8 mouse cellular contexts compared by ENCODE assay signal in genomic region chr14:60264990-60265876, GRCm38 (mm10). TPM values are rescaled to one million over a fixed set of nuclear protein-coding genes. Genes with fewer than 3 reads are reported as not detected.
DNase-seq lines count a peak whose midpoint lies in the region; ATAC-seq lines count a peak whose summit lies in the region.

Gene Mtmr6 (plus strand): TSS chr14:60265228.

- peak within 1 kb of the TSS; percentile 88 for H3K27ac ChIP-seq in hindbrain, embryonic 16.5 days (ENCODE audit: low read depth, low read length)
- H3K27ac ChIP-seq in macrophage: peak within 1 kb of the TSS; percentile 58

- no peaks in the 10 kb centered on the region for H3K36me3 ChIP-seq in hindbrain, embryonic 16.5 days (ENCODE audit: control insufficient read depth, insufficient read depth, low read length)
- H3K36me3 ChIP-seq in macrophage (ENCODE audit: inconsistent target): no peaks in the 10 kb centered on the region

- DNase-seq in WW6 (ENCODE audit: low read depth, low spot score): peak; percentile 95
- DNase-seq in cerebellum, postnatal 4 days (ENCODE audit: low spot score in 2 of 2): peak; percentile 84 to 92
- DNase-seq in gastrocnemius, adult 18-20 months (ENCODE audit: low spot score): peak; percentile 94
- peak; percentile 95 for DNase-seq in left cerebral cortex, adult 18-20 months (ENCODE audit: low spot score in 2 of 2)
- peak; percentile 96 for DNase-seq in right cerebral cortex, adult 18-20 months
- peak; percentile 73 for DNase-seq in urinary bladder, postnatal 10 days (ENCODE audit: low spot score)

- WGBS in hindbrain, embryonic 16.5 days: under 1% methylated on average over 51 of the region's 51 CpGs
- WGBS in macrophage (ENCODE audit: missing documents): 0% methylated on average over 51 of the region's 51 CpGs

- H3K9ac ChIP-seq in hindbrain, embryonic 16.5 days (ENCODE audit: low read depth, low read length): peak within 1 kb of the TSS; percentile 90

- H3K4me2 ChIP-seq in hindbrain, embryonic 16.5 days (ENCODE audit: low read length): peak within 1 kb of the TSS; percentile 66

- H3K79me2 ChIP-seq in macrophage (ENCODE audit: inconsistent target): peaks cover 49% of the 10 kb centered on the region

- no peaks in the 10 kb centered on the region for H3K9me3 ChIP-seq in hindbrain, embryonic 16.5 days (ENCODE audit: control insufficient read depth, low read length)

- no peaks in the 10 kb centered on the region for H3K27me3 ChIP-seq in hindbrain, embryonic 16.5 days (replicated peaks; ENCODE audit: control insufficient read depth, insufficient read depth, low read length)

- peak within 1 kb of the TSS; percentile 77 for H3K4me3 ChIP-seq in hindbrain, embryonic 16.5 days (ENCODE audit: low read length)
- peak within 1 kb of the TSS; percentile 77 for H3K4me3 ChIP-seq in macrophage (ENCODE audit: inconsistent target)

- peaks cover 16% of the 10 kb centered on the region for H3K4me1 ChIP-seq in hindbrain, embryonic 16.5 days (ENCODE audit: control insufficient read depth, insufficient read depth, low read depth, low read length)

- peak; percentile 100 for ATAC-seq in hindbrain, embryonic 16.5 days

RNA-seq across cellular contexts. Expression of gene Mtmr6, which starts in this region (rescaled TPM):
- total RNA-seq in gastrocnemius, adult 18-20 months (2021): 10 to 100 TPM; 45.6 to 47.5 TPM
- polyA plus RNA-seq in hindbrain, embryonic 16.5 days (2015; fragmentation: Nextera tagmentation; extraction: Ambion mirVana): 55.5 and 62.0 TPM in 2 replicates
- total RNA-seq in left cerebral cortex, adult 18-20 months (2021): 100 to 1,000 TPM; 119 TPM
- 100 to 1,000 TPM in 5 of 26 experiments, 10 to 100 TPM in 21; 40.4 to 186 (median 70.1) TPM for total RNA-seq in macrophage (2018; cell fraction: chromatin; rRNA removed)
- 100 to 1,000 TPM in 4 of 26 experiments, 10 to 100 TPM in 22; 76.8 to 115 (median 85.3) TPM for total RNA-seq in macrophage (2018; cell fraction: cytosol; rRNA removed)
- 100 to 1,000 TPM in 9 of 26 experiments, 10 to 100 TPM in 17; 57.8 to 146 (median 86.6) TPM for total RNA-seq in macrophage (2018; cell fraction: nucleus; rRNA removed)
- 64.9 to 74.4 TPM (median 67.7 TPM) in 3 replicates for polyA plus RNA-seq in macrophage (2018)

Comparison
In these comparisons a context has a peak if more than half of its experiments do, and no peak if none do; other contexts are left out.
1. Peak in every context shown above with its lines: DNase-seq, ATAC-seq, H3K4me3 ChIP-seq and H3K27ac ChIP-seq.